Mouse (Mus musculus) telencephalon, adult 2 months (tissue): ENCODE measurements at regions not wholly inside any gene's neighbourhood (a gene's known extent, or its start where the extent isn't known, plus 50 kb on each side); places are given as distances from the start of the nearest gene placed in this dataset.

ENCODE experiments used
- DNase-seq: peaks from one replicate; pipeline ENCODE4 v3.0.0-alpha.2; 2011; ENCODE audit warnings: low read depth, low spot score

- no peak for DNase-seq
Observed at GRCm38 (mm10) chr10:67731577-67731976, 180.9 kb downstream of the Zfp365 start.

- DNase-seq = peak; percentile 34
Observed at GRCm38 (mm10) chr10:67729271-67729670, 180.5 kb upstream of the Ado start.

- DNase-seq = no peak
Observed at GRCm38 (mm10) chr10:67727580-67727979, 178.8 kb upstream of the Ado start.

DNA sequence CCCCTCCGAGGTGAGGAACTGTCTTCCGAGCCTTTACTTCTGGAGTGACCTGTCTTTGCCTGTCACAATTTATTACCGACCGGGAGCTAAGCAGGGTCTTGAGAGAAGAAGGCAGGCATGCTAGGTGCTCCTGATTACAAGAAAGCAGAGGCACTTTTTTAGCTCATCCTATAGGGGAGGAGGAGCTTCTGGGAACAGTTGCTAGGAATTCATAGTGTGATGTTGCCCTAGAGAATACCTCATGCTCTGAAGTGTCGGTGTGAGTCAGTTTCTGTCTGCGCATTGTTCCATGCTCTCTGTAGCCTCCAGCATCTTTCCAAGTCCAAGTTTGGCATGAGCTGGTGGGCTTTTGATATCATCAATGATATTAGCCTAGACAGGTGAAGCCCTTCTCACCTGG lies 178.0 kb upstream of the Ado start:
- DNase-seq = no peak

GRCm38 (mm10) chr10:67726351-67726750 lies 177.6 kb upstream of the Ado start:
- DNase-seq = no peak

GRCm38 (mm10) chr10:67721787-67722186 lies 173.0 kb upstream of the Ado start:
- no peak for DNase-seq

DNA sequence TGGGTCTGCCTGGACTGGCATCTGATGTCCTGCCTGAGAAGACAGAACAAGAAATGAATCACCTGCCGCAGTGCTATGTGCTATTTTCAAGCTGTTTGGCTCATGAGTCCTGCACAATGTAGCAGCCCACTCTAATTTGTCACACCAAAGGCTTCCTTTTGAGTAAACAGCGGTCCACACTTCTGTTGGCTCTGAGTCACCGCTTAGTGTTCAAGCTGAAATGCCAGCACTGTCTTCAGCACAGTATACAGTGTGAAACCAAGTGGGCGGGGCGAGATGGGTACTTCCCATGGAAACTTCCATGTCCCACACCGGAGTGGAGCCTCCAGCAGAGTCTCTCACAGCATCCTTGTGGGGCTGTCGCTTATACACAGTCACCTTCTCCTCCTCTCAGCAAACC lies 168.8 kb upstream of the Ado start:
- DNase-seq = peak; percentile 87

DNA sequence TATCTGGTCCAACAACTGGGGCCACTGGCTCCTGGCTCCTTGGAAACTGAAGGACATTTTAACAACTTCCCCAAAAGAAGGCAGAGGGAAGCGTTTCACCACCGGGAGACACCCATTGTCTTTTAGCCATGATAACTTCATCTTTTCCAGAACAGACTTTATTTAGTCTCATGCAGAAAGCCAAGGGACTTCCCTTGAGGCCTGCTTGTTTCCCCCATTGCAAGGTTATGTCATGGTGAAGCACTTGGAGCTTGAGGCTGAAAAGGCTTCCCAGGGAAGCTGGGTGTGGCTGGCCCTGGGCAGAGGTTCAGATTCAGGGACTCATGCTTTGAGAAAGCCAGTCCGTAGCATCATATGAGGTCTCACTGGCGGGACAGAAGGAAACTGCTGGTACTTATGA lies 166.3 kb upstream of the Ado start:
- DNase-seq = no peak

DNA sequence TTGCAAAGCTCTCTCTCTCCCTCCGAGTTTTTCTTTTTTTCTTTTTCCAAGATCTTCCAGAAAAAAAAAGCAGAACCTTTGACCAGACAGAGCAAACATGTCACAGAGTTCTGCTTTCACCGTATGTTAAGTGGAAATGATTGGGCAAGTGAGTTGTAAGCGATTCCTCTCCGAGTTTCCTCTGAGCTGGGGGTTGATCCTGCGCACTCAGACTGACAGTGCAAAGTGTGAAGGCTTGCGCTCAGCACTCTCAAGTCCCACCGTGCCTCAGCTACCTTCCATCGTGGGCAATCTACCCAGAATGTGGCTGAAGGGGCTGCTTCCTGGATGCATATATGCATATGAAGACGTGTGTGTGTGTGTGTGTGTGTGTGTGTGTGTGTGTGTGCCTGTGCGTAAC lies 164.3 kb upstream of the Ado start:
- no peak for DNase-seq

DNA sequence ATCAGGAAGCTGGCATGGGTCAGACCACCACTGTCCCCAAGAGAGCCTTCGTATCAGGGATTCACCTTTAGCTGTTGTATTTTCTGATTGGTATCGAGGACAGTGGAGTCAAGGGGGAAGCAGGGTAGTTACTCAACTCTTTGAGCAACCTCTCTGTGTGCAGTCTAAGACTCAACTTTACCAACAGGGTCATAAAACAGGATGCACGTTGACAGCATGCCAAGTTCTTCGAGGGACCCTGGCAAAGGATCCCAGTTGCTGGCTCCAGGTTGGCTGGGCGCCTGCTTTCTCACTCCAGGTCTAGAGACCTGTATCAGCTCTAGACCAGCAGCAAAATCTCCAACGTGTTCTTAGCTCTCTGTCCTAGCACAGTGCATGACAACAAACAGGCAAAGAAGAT lies 163.9 kb upstream of the Ado start:
- DNase-seq = no peak

DNA sequence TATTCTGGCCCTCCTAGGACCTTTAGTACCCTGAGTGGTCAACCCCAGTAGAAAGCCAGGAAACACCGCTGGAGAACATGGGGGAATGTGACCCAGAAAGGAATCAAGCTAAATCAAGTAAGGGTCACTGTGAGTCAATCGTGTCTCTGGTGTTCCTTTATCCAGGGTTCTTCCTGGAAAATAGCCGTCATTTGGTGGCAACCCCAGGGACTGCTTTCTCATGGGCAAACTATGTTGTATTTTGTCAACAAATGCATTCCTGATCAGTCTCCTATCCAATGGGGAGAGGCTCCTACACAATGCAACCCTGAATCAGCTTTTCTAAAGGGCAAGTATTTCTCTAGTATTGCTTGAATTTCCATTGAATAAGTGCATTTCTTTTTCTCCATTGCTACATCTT lies 163.2 kb upstream of the Ado start:
- DNase-seq = no peak

DNA sequence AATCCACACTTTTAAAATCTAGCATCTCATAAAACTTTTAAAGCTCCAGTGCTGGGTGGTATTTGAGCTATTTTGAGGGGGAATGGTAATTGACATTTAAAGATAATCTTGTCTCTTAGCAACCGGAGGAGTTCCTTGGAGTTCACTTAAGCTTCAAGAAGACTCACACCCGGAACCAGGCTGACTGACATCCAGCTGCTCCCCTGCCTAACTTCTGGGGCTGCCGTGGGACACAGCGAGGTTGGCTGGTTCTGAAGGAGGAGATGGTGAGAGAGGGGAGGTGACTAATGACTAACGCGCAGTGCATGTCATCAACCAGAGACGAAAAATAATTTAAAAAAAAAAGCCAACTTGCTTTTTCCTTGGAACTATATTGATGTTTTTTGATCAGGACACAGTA lies 157.7 kb upstream of the Ado start:
- no peak for DNase-seq

GRCm38 (mm10) chr10:67702783-67703455 lies 154.2 kb upstream of the Ado start:
- DNase-seq = no peak

GRCm38 (mm10) chr10:67697401-67698195 lies 148.8 kb upstream of the Ado start:
- DNase-seq = no peak

GRCm38 (mm10) chr10:67695891-67696853 lies 147.4 kb upstream of the Ado start:
- no peak for DNase-seq

DNA sequence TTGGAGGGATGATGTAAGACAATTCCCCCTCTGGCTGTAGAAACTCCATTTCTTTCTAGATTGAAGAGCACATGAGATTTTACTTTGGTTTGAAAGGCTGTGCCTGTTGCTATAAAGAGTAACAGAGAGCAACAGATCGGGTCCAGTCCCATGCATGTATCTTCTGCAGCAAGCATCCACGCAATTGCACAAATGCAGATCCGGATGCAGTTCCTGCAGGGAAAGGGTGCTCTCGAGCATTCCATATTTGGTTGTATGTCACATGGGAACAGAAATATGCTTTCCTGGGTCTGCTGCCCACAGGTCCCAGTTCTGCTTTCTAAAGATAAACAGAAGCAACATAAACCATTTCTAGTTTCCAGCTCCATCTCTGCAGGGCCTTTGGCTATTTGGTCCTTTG lies 146.0 kb upstream of the Ado start:
- DNase-seq = no peak

DNA sequence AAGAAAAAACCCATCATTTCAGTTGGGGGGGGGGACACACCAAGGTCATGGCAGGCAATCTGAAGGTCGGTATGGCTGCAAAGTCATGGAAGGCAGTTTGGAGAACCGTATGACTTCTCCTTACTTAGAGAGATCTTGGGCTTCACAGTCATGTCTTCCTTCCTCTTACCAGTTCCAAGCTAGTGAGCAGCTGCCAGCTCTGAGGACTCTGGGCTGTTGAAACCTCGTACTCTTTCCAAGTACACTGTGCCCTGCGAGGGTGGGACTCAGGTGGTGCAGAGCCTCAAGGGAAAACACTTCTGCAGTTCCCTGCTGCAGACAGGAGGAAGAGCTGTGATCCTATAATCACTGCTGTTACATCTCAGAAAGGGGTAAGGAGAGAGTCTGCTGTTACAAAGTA lies 144.8 kb upstream of the Ado start:
- no peak for DNase-seq

GRCm38 (mm10) chr10:67689944-67690670 lies 141.4 kb upstream of the Ado start:
- DNase-seq = no peak

- DNase-seq = no peak
Observed at GRCm38 (mm10) chr10:67679382-67679781, 130.6 kb upstream of the Ado start.

DNA sequence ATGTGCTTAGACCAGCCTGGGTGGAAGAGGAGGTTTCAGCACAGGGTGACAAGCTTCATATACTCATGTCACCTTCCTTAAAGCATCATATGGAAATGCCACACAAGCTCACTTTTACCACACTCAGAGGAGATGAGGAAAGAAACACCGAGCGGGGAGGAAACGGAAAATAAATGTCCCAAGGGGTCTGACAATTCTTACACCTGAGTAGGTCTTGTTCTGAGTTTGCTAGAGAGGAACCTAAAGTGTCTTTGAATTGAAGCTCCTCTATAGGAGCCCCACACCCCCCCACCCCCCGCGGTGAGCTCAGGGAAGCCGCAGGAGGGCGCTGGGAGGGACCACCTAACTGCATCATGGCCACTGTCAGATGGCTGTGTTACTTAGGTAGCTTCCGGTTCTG lies 124.7 kb upstream of the Ado start:
- DNase-seq = no peak

DNA sequence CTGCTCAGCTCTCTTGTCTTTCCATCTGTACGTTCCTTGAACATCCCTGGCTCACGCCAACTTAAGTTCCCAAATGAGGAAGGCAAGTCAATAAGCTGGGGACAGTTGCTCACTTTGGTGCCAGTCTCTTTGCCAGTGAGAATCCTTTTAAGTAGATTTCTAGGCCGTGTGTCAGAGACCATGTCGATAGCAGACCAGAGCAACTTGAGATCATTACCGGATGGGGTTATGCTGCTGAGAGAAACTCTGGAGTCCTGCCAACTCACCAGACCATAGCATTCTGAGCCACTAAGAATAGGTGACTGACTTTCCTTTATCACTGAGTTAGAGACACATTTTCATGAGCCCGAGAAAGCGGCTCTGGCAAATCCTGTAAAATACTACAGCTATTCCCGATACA lies 123.5 kb upstream of the Ado start:
- DNase-seq = no peak

- peak; percentile 69 for DNase-seq
Observed at GRCm38 (mm10) chr10:67669066-67669465, 120.3 kb upstream of the Ado start.
